Mouse (Mus musculus): ENCODE measurements around the gene Sfpq. TPM values are rescaled to one million over a fixed set of nuclear protein-coding genes. Genes with fewer than 3 reads are reported as not detected.

Gene Sfpq
- polyA plus RNA-seq, 1 experiment from 2014 or later: 47.4 TPM

- Histone ChIP-seq H3K9me3 (no peaks in the 10 kb centered on the region), H3K27me3 (replicated peaks) (no peaks in the 10 kb centered on the region), H3K27ac (replicated peaks) (no peak overlapping the region), H3K9ac (no peak overlapping the region), H3K4me3 (no peak overlapping the region), H3K4me1 (no peaks in the 10 kb centered on the region), H3K36me3 (peaks cover 96% of the 10 kb centered on the region), H3K4me2 (no peak overlapping the region)
- 94% methylated on average over 3 of the region's 3 CpGs for WGBS
- no peak for ATAC-seq (ENCODE audit: extremely low read depth, insufficient number of reproducible peaks, low FRiP score, low TSS enrichment)
Observed at GRCm38 (mm10) chr4:127037158-127037557, 16.0 kb downstream of the Sfpq start.

- no peak overlapping the region for H3K4me3 ChIP-seq
- H3K4me2 ChIP-seq: no peak overlapping the region
- H3K4me1 ChIP-seq: no peaks in the 10 kb centered on the region
- H3K9me3 ChIP-seq: no peaks in the 10 kb centered on the region
- 83% methylated on average over 8 of the region's 8 CpGs for WGBS
- H3K27ac ChIP-seq (replicated peaks): no peak overlapping the region
- H3K36me3 ChIP-seq: peaks cover 94% of the 10 kb centered on the region
- H3K9ac ChIP-seq: no peak overlapping the region
- no peak for ATAC-seq (ENCODE audit: extremely low read depth, insufficient number of reproducible peaks, low FRiP score, low TSS enrichment)
- H3K27me3 ChIP-seq (replicated peaks): no peaks in the 10 kb centered on the region
Observed at GRCm38 (mm10) chr4:127037908-127038827, 17.0 kb downstream of the Sfpq start.

GRCm38 (mm10) chr4:127038828-127039349 is 17.8 kb downstream of the Sfpq start:
- no peaks in the 10 kb centered on the region for H3K27me3 ChIP-seq (replicated peaks)
- H3K9me3 ChIP-seq: no peaks in the 10 kb centered on the region
- no peaks in the 10 kb centered on the region for H3K4me1 ChIP-seq
- H3K4me2 ChIP-seq: no peak overlapping the region
- no peak for ATAC-seq (ENCODE audit: extremely low read depth, insufficient number of reproducible peaks, low FRiP score, low TSS enrichment)
- H3K9ac ChIP-seq: no peak overlapping the region
- WGBS: 83% methylated on average over 3 of the region's 3 CpGs
- peaks cover 93% of the 10 kb centered on the region for H3K36me3 ChIP-seq
- no peak overlapping the region for H3K4me3 ChIP-seq
- no peak overlapping the region for H3K27ac ChIP-seq (replicated peaks)

- no peaks in the 10 kb centered on the region for H3K9me3 ChIP-seq
- H3K27ac ChIP-seq (replicated peaks): no peak overlapping the region
- WGBS: 68% methylated on average over 3 of the region's 3 CpGs
- no peaks in the 10 kb centered on the region for H3K27me3 ChIP-seq (replicated peaks)
- no peak for ATAC-seq (ENCODE audit: extremely low read depth, insufficient number of reproducible peaks, low FRiP score, low TSS enrichment)
- peaks cover 94% of the 10 kb centered on the region for H3K36me3 ChIP-seq
- H3K9ac ChIP-seq: no peak overlapping the region
- H3K4me3 ChIP-seq: no peak overlapping the region
- H3K4me2 ChIP-seq: no peak overlapping the region
- H3K4me1 ChIP-seq: no peaks in the 10 kb centered on the region
Observed at GRCm38 (mm10) chr4:127039871-127040483, 18.9 kb downstream of the Sfpq start.

GRCm38 (mm10) chr4:127043540-127043939 is 22.4 kb downstream of the Sfpq start:
- H3K4me2 ChIP-seq: no peak overlapping the region
- H3K27ac ChIP-seq (replicated peaks): no peak overlapping the region
- no peaks in the 10 kb centered on the region for H3K4me1 ChIP-seq
- H3K9me3 ChIP-seq: no peaks in the 10 kb centered on the region
- H3K4me3 ChIP-seq: no peak overlapping the region
- no peak overlapping the region for H3K9ac ChIP-seq
- no peak for ATAC-seq (ENCODE audit: extremely low read depth, insufficient number of reproducible peaks, low FRiP score, low TSS enrichment)
- H3K27me3 ChIP-seq (replicated peaks): no peaks in the 10 kb centered on the region
- 83% methylated on average over 4 of the region's 4 CpGs for WGBS
- peaks cover 91% of the 10 kb centered on the region for H3K36me3 ChIP-seq

- no peak for ATAC-seq (ENCODE audit: extremely low read depth, insufficient number of reproducible peaks, low FRiP score, low TSS enrichment)
- H3K4me1 ChIP-seq: no peaks in the 10 kb centered on the region
- H3K4me3 ChIP-seq: no peak overlapping the region
- no peak overlapping the region for H3K4me2 ChIP-seq
- H3K27me3 ChIP-seq (replicated peaks): no peaks in the 10 kb centered on the region
- H3K36me3 ChIP-seq: peaks cover 82% of the 10 kb centered on the region
- no peaks in the 10 kb centered on the region for H3K9me3 ChIP-seq
- WGBS: 84% methylated on average over 8 of the region's 8 CpGs
- no peak overlapping the region for H3K9ac ChIP-seq
- no peak overlapping the region for H3K27ac ChIP-seq (replicated peaks)
Observed at GRCm38 (mm10) chr4:127051121-127051520, 30.0 kb downstream of the Sfpq start.

GRCm38 (mm10) chr4:127053071-127053470 is 31.9 kb downstream of the Sfpq start:
- no peaks in the 10 kb centered on the region for H3K27me3 ChIP-seq (replicated peaks)
- no peak overlapping the region for H3K9ac ChIP-seq
- peaks cover 82% of the 10 kb centered on the region for H3K36me3 ChIP-seq
- no peak overlapping the region for H3K4me2 ChIP-seq
- H3K27ac ChIP-seq (replicated peaks): no peak overlapping the region
- H3K4me1 ChIP-seq: no peaks in the 10 kb centered on the region
- H3K9me3 ChIP-seq: no peaks in the 10 kb centered on the region
- H3K4me3 ChIP-seq: no peak overlapping the region
- no peak for ATAC-seq (ENCODE audit: extremely low read depth, insufficient number of reproducible peaks, low FRiP score, low TSS enrichment)
- WGBS: 90% methylated on average over 5 of the region's 5 CpGs

- Histone ChIP-seq H3K27ac (replicated peaks) (no peak overlapping the region), H3K4me3 (no peak overlapping the region), H3K4me1 (peaks cover under 1% of the 10 kb centered on the region; the same call in 1 of the 2 replicates), H3K9ac (no peak overlapping the region), H3K4me2 (no peak overlapping the region), H3K27me3 (replicated peaks) (no peaks in the 10 kb centered on the region), H3K36me3 (peaks cover 81% of the 10 kb centered on the region), H3K9me3 (no peaks in the 10 kb centered on the region)
- WGBS: 84% methylated on average over 7 of the region's 7 CpGs
- ATAC-seq (ENCODE audit: extremely low read depth, insufficient number of reproducible peaks, low FRiP score, low TSS enrichment): no peak
Observed at GRCm38 (mm10) chr4:127054522-127055198, 33.5 kb downstream of the Sfpq start.

- ATAC-seq (ENCODE audit: extremely low read depth, insufficient number of reproducible peaks, low FRiP score, low TSS enrichment): peak; percentile 90
- H3K4me2 ChIP-seq: peak within 1 kb of the TSS; percentile 87
- WGBS: 2% methylated on average over 38 of the region's 38 CpGs
- peak within 1 kb of the TSS; percentile 69 for H3K27ac ChIP-seq (replicated peaks)
- H3K9me3 ChIP-seq: no peaks in the 10 kb centered on the region
- H3K4me1 ChIP-seq: peaks cover 9% of the 10 kb centered on the region; the same call in 1 of the 2 replicates
- H3K4me3 ChIP-seq: peak within 1 kb of the TSS; percentile 84
- no peaks in the 10 kb centered on the region for H3K27me3 ChIP-seq (replicated peaks)
- peaks cover 30% of the 10 kb centered on the region for H3K36me3 ChIP-seq
- peak within 1 kb of the TSS; percentile 89 for H3K9ac ChIP-seq
Observed at GRCm38 (mm10) chr4:127060585-127061290, 39.6 kb downstream of the Sfpq start, which contains the start of gene Zmym1. Gene Zmym1, minus strand, starts transcription at chr4:127061152.

- H3K4me3 ChIP-seq: no peak overlapping the region
- no peak for ATAC-seq (ENCODE audit: extremely low read depth, insufficient number of reproducible peaks, low FRiP score, low TSS enrichment)
- no peak overlapping the region for H3K27ac ChIP-seq (replicated peaks)
- peaks cover 6% of the 10 kb centered on the region for H3K36me3 ChIP-seq
- WGBS: 33% methylated on average over 1 of the region's 1 CpGs
- peaks cover 2% of the 10 kb centered on the region; the same call in 1 of the 2 replicates for H3K9me3 ChIP-seq
- no peak overlapping the region for H3K9ac ChIP-seq
- no peak overlapping the region for H3K4me2 ChIP-seq
- H3K27me3 ChIP-seq (replicated peaks): no peaks in the 10 kb centered on the region
- H3K4me1 ChIP-seq: peaks cover 9% of the 10 kb centered on the region; the same call in 1 of the 2 replicates
Observed at GRCm38 (mm10) chr4:127064051-127064450, 42.9 kb downstream of the Sfpq start.
